Mouse (Mus musculus) CD8-positive naive resting alpha-beta T cell, adult 2 months (primary cell): ENCODE measurements around the gene Dctpp1.

Experiments used
- DNase-seq, 2 experiments: peaks; one replicate each; pipeline ENCODE4 v3.0.0; 2022; ENCODE audit warnings: low read depth in 2 of 2, low spot score in 2 of 2

The Dctpp1 gene

DNA sequence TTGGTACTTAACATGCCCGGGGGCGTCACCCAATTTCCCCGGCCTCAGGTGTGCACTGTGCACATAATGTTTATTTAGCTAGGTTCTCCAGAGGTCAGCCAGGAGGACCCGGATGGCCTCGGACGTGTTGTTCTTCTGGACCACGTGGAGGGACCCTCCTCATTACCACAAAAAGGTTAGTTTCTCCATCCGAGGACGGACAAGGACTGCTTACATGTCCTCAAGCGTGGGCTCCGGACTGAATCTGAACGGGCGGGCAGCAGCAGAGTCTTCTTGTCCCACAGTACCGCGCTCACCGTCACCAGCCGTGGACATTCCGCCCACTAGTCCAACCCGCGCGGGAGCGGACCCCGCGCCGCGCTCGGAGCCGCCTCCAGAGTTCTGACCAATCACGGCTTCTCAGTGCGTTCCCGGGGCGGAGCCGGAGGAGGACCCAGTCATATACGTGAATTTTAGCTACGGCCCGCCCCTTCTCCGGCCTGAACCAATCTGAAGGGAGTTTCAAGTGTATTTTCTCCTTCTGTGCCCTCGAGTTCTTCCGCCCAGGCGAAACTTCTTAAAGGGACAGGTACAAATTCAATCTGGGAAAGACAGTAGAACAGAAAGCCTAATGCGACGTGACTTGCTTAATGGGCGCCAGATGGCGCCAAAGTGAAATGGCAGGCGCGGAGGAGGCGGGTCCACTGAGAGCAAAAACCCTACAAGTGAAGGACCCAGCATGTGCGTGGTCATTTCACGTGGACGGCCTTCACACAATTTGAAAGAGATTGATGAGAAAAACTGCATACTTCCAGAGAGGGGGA is at the start of gene Dctpp1:
Dctpp1 (minus strand) TSS at position 401 of the 803 bp plus-strand sequence.
- peak; percentile 91 to 95 for DNase-seq

DNA sequence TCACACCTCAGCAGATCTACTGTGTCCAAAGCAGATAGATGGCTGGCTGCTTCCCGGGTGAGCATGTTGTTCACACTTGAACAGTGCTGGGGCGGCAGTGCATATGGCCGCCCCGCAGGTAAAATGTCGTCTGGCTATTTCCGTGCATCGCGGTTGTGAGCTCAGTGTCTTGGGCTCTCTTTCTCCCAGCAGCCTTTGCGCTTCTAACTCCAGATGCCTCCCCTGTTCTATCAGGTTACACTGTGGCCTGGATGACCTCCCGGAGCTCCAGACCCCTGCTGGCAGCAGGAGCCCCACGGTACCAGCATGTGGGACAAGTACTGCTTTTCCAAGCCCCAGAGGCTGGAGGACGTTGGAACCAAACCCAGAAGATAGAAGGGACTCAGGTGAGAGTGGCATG is 49.4 kb upstream of the Dctpp1 start:
- DNase-seq = no peak

- peak; percentile 46 to 62 for DNase-seq
These were observed 48.4 kb upstream of the Dctpp1 start for GRCm38 (mm10) chr7:127308887-127309286.

DNA sequence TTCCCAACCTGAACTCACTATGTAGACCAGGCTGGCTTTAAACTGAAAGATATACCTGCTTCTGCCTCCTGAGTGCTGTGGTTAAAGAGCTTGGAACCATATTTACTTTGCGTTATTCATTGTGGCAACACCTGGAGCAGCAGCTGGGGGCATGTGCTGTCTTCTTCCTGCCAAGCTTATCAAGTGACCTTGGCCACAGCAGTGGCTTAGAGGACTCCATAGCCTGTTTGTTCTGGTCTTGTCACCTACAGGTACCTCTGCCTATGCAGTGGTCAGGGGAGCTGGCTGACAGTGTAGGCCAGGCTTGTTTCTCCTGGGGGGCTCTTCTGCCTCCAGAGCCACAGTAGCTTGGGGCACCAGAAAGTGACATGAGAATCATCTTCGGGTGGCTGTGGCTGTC is 47.9 kb upstream of the Dctpp1 start:
- DNase-seq = no peak

- DNase-seq = no peak
These were observed 37.2 kb upstream of the Dctpp1 start for GRCm38 (mm10) chr7:127297586-127298193.

GRCm38 (mm10) chr7:127296786-127297555 is 36.5 kb upstream of the Dctpp1 start:
- DNase-seq = no peak

DNA sequence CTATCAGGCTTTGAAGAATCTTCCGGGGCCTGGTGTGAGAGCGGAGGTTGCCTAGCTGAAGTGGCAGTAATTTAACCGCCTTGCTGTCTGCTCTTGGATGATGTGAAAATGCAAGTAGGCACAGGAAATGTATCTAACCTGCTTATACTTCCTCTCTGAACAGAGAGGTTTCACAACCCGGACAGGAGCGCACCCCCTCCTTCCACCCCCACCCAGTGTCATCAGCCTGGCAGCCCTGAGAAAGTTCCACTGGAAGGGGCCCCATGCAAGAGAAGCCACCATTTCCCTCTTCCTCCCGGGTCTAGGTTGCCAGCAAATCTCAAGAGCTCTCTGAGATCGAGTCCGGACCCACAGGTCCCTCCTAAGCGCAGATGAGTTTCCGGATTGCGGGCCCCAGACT is 35.6 kb upstream of the Dctpp1 start, which contains the start of gene Itgal:
Itgal (plus strand) TSS at position 163 of the 400 bp plus-strand sequence.
- peak; percentile 61 to 66 for DNase-seq

- no peak for DNase-seq
These were observed 29.6 kb upstream of the Dctpp1 start for GRCm38 (mm10) chr7:127290142-127290541.

DNA sequence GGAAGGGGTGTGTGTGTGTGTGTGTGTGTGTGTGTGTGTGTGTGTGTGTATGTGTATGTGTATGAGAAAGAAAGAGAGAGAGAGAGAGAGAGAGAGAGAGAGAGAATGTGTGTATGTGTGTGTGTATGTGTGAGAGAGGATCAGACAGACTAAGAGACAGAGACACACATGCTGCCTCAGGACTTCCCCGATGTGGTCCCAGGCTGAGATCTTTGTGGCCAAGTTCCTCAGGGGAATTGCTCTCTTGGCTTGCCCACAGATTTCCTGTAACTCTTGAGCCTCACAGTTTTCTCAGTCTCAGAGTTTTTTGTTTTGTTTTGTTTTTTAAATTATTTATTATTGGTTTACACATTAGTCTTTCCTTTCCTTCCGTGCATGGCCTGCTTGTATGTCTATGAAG is 28.8 kb upstream of the Dctpp1 start:
- no peak for DNase-seq

GRCm38 (mm10) chr7:127287940-127288339 is 27.4 kb upstream of the Dctpp1 start:
- peak; percentile 26 to 58 for DNase-seq

DNA sequence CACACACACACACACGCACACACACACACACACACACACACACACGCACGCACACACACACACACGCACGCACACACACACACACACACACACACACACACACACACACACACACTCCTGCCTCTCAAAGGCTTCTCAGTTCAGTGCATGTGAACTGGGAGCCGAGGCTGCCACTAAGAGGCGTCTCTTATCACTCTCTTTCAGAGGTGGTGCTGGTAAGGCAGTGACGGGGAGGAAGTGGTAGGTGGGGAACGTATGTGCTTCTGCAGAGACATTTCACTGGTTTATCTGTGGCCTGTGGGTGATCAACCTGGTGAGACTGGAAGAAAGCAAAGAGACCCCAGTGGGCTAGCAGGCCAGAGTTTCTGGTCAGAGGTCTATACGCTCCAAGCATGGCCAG is 24.6 kb upstream of the Dctpp1 start:
- peak; percentile 52 to 54 for DNase-seq

DNA sequence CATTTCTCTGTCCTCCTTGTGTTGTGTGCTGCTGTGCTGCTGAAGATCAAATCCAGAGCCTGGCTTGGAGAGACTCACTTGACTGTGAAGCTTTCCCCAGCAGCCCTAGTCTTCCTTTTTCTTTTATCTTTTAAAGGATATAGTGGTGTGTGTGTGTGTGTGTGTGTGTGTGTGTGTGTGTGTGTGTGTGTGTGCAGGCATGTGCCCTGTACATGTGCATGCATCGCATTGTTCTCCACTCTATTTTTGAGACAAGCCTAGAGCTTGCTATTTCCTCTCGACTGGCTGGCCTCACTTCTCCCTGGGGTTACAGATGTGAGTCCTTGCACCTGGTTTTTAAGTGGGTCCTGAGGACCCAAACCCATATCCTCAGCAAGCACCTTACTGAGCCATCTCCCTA is 21.7 kb upstream of the Dctpp1 start:
- no peak for DNase-seq

DNA sequence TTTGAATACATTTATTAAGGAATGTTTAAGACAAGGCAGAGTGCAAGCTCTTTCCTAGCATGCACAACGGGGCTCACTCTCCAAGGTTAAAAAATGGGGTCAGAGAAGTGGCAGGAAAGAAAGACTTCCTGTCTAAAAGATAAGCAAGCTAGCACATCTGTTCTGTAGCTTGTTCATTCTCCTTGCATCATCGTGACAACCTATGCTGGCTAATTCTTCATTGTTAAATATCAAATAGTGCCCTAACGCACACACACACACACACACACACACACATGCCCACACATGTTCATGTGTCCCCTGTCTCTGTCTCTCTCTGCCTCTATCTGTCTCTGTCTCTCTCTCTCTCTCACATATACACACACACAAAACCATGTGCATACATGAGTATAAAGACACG is 20.6 kb upstream of the Dctpp1 start:
- no peak for DNase-seq

DNA sequence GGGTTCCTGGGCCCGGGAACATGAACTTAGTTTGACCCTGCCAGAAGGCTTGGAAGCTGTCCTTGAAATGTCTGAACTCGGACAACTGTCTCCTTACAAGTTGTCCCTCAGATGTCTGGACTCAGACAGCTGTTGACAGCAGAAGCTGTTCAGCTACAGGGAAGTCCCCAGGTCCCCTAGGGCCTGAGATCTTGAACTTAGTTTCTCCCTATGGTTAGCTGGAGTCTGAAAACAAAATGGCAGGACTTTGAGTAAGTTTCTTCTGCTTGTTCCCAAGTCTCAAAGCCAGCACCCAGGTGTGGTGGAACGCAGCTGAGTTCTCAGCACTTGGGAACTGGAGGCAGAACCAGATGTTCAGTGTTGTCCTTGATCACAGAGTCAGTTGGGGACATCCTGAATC is 19.6 kb upstream of the Dctpp1 start:
- no peak for DNase-seq

GRCm38 (mm10) chr7:127278311-127278710 is 17.8 kb upstream of the Dctpp1 start:
- peak; percentile 51 to 64 for DNase-seq

DNA sequence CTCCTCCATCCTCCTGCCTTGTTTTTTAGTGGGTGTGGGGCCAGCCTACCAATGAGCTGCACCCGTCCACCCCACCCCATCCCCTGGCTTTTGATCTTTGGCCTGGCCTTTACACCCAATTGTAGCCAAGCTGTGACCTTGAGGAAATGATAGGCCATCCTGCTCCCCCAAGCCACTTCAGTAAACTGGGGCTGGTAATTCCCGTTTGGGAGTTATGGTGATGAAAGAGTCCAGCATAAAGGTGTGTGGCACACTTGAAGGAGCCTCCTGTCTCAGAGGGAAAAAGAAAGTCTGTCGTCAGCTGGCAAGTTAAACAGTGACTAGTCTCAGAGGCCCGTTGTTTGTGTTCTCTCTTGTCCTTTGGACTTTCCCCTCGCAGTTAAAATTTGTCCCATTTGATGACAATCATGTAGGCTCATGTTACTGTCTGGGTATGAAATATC is 16.0 kb upstream of the Dctpp1 start:
- no peak for DNase-seq

DNA sequence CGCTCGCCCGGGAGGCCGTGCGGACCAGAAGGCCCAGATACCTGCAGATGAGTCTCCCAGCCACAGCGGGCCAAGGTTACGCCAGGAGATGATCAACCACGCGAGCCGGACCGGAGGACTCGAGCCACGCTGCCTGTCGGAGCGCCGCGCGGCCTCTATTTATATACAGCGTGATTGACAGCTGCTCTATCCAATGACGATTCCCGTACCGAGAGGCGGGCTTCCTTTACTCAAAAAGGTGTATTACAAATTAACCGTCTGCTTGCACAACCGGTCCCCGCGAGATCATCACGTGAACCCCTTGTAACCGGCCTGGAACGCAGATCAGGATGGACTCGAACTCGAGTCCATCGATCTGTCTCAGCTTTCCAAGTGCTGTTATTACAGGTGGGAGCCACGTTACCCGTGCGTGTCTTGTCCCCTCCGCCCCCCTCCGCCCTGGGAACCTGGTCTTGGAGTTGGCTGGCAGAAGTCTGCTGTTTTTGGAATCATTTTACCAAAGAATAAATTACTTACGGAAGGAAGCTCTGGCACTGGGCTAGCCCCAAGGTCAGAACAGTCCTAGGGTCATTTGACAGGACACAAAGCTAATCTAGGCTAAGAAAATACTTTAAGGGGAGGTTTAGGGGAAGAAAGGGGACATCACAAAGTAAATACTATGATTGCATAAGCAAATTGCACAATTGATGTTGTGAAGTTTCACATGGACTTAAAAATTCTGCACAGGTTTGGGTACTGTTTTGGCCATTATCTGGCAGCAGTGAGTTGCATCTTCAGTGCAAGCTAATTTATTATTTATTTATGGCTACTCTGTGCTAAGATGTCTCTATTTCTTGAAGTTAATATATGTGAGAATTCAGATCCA is 13.6 kb upstream of the Dctpp1 start, which contains the start of gene Sephs2:
Sephs2 (minus strand) TSS at position 131 of the 865 bp plus-strand sequence.
- peak; percentile 90 to 94 for DNase-seq

DNA sequence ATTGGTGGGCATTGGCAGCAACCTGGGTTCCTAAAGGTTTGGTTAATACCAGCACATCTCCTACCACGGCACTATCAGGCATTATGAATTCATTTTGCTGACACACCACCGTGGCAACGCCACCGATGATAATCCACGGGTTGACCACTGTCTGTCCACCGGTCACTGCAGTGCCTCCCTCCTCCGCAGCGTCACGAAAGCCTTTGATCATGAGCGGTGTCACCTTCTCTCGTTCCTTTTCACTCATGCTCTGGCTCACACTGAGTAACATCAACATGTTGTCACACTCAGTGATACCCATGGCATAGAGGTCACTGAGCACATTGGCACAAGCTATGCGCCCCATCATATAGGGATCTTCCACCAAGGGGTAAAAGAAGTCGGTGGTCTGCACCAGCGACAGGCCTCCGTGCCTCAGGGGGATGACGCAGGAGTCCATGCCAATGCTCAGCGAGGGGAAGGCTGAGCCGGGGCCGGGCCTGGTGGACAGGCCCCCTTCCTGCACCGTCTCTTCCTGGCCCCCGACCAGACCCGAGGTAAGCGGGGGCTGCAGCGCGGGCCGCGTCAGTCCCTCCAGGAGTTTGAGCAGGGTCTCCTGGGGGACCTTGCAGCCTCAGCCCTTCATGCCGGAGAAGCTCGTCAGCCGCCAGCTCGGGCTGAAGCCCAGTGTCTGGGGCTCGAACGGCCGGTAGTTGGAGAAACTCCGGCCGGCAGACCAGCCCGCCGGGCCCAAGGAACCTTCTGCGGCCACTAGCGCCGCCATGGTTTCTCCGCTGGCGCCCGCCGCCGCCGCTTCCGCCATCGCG is 12.8 kb upstream of the Dctpp1 start:
- no peak for DNase-seq

DNA sequence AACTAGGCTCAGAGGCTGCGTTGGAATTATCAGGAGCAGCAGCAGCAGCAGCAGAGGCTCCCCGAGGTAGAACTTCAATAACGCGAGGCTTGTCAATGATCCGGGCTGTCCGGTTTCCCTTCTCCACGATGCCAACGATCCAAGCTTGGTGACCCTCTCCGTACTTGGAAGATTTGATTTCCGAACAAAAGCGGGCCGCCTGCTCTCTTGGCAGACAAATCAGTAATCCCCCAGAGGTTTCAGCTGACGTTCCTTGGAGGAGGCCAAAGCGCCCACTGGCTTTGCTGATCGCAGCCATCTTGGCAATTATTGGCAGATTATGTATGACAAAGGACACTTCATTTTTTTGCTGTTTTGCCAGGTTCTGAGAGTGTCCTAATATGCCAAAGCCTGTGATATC is 12.1 kb upstream of the Dctpp1 start:
- DNase-seq = no peak

- DNase-seq = no peak
These were observed 10.6 kb upstream of the Dctpp1 start for GRCm38 (mm10) chr7:127271093-127271492.
